Mouse (Mus musculus) limb, embryonic 13.5 days (tissue): ENCODE measurements around the gene Cped1. TPM values are rescaled to one million over a fixed set of nuclear protein-coding genes. Genes with fewer than 3 reads are reported as not detected.

Experiments used
- ATAC-seq: fragments of 200-750 bp; cut with Nextera tagmentation; 2 replicates; pipeline ENCODE4 v1.8.0; 2017; ENCODE audit warnings: low read depth, moderate number of reproducible peaks, moderate TSS enrichment; ENCODE audit not compliant: low FRiP score
- H3K27ac ChIP-seq: fragments of 300-500 bp; sonication (generic); 2 replicates; pipeline ENCODE4 v1.5.1; 2015; ENCODE audit warnings: inconsistent platforms, mild to moderate bottlenecking, moderate library complexity
- H3K27me3 ChIP-seq: fragments of 300-500 bp; sonication (generic); 2 replicates; pipeline ENCODE4 v1.6.1; 2015; ENCODE audit warnings: mild to moderate bottlenecking, inconsistent platforms
- H3K36me3 ChIP-seq: fragments of 300-500 bp; sonication (generic); 2 replicates; pipeline ENCODE4 v1.6.1; 2015; ENCODE audit warnings: inconsistent platforms, mild to moderate bottlenecking, moderate library complexity
- H3K4me1 ChIP-seq: fragments of 300-500 bp; sonication (generic); 2 replicates; pipeline ENCODE4 v1.6.1; 2015; ENCODE audit warnings: inconsistent platforms
- H3K4me2 ChIP-seq: fragments of 300-500 bp; sonication (generic); replicated peaks from 2 replicates; pipeline ENCODE4 v1.6.1; 2015; ENCODE audit warnings: inconsistent platforms, mild to moderate bottlenecking, moderate library complexity
- H3K4me3 ChIP-seq: fragments of 300-500 bp; sonication (generic); 2 replicates; pipeline ENCODE4 v1.5.1; 2015; ENCODE audit warnings: moderate library complexity, mild to moderate bottlenecking, inconsistent platforms
- H3K9ac ChIP-seq: fragments of 300-500 bp; sonication (generic); 2 replicates; pipeline ENCODE4 v1.6.1; 2015; ENCODE audit warnings: mild to moderate bottlenecking, inconsistent platforms
- H3K9me3 ChIP-seq: fragments of 300-500 bp; sonication (generic); 2 replicates; pipeline ENCODE4 v1.6.1; 2016; ENCODE audit warnings: inconsistent platforms
- WGBS: fragments of 180-500 bp; shearing (Covaris S2); methylation state at CpG from one replicate; pipeline ENCODE4 v1.1.7; 2015; 5-methylcytosine and 5-hydroxymethylcytosine counted together
- polyA plus RNA-seq: library from polyadenylated mRNA; unstranded; fragments of >200 nt; fragmentation: Nextera tagmentation; extraction: Ambion mirVana; gene quantifications from 2 replicates; pipeline ENCODE4 v1.2.1, GENCODE M21; 2015

Gene Cped1
- polyA plus RNA-seq, 1 experiment from 2014 or later = 53.5 TPM

GRCm38 (mm10) chr6:22293922-22294321, 308.2 kb downstream of the Cped1 start:
- H3K9me3 ChIP-seq = no peaks in the 10 kb centered on the region
- no peak for ATAC-seq
- H3K4me2 ChIP-seq = no peak overlapping the region
- 52% methylated on average over 3 of the region's 3 CpGs for WGBS
- H3K4me3 ChIP-seq = no peak overlapping the region
- H3K9ac ChIP-seq = no peak overlapping the region
- peaks cover 18% of the 10 kb centered on the region for H3K27me3 ChIP-seq
- no peaks in the 10 kb centered on the region for H3K36me3 ChIP-seq
- no peak overlapping the region for H3K27ac ChIP-seq
- H3K4me1 ChIP-seq = peaks cover 18% of the 10 kb centered on the region

- H3K9me3 ChIP-seq = no peaks in the 10 kb centered on the region
- H3K27me3 ChIP-seq = no peaks in the 10 kb centered on the region
- no peak overlapping the region for H3K9ac ChIP-seq
- H3K4me1 ChIP-seq = 0 out of 2 replicates have a peak, but pooled peaks cover 9% of the 10 kb centered on the region
- 69% methylated on average over 6 of the region's 6 CpGs for WGBS
- H3K27ac ChIP-seq = no peak overlapping the region
- no peak for ATAC-seq
- no peak overlapping the region for H3K4me2 ChIP-seq
- H3K36me3 ChIP-seq = no peaks in the 10 kb centered on the region
- no peak overlapping the region for H3K4me3 ChIP-seq
These were observed 311.3 kb downstream of the Cped1 start for GRCm38 (mm10) chr6:22297028-22297427.

- no peak overlapping the region for H3K9ac ChIP-seq
- no peak overlapping the region for H3K4me2 ChIP-seq
- no peaks in the 10 kb centered on the region for H3K9me3 ChIP-seq
- H3K36me3 ChIP-seq = 0 out of 2 replicates have a peak, but pooled peaks cover 4% of the 10 kb centered on the region
- no peak overlapping the region for H3K4me3 ChIP-seq
- H3K27me3 ChIP-seq = no peaks in the 10 kb centered on the region
- H3K27ac ChIP-seq = no peak overlapping the region
- 0 out of 2 replicates have a peak, but pooled peaks cover 9% of the 10 kb centered on the region for H3K4me1 ChIP-seq
- WGBS = 53% methylated on average over 14 of the region's 14 CpGs
- ATAC-seq = no peak
These were observed 312.3 kb downstream of the Cped1 start for GRCm38 (mm10) chr6:22298059-22298458.

Other genes with a start within 250 kb of the Cped1 start
- 42.2 and 42.4 TPM in 2 replicates for gene Tspan12, start 133.4 kb upstream of the Cped1 start, polyA plus RNA-seq
- 70.2 and 70.9 TPM in 2 replicates for gene Ing3, start 36.3 kb upstream of the Cped1 start, polyA plus RNA-seq